Mouse (Mus musculus) cerebellum, adult (tissue): Measurements from ENCODE around the gene Gprc5c.
A peak's percentile ranks its signal among the peaks of the same experiment; 100 is the strongest.
"Not testable (repeated sequence)": the region's sequence is repeated elsewhere in the genome, so short reads cannot be mapped to it uniquely, and the experiment has no call there.

ENCODE experiments used
- ATAC-seq: cut with Nextera tagmentation; 2 replicates; pipeline ENCODE4 v1.9.2; 2017; ENCODE audit warnings: mild to moderate bottlenecking, moderate library complexity, mixed read lengths; ENCODE audit not compliant: insufficient number of reproducible peaks, low FRiP score, low TSS enrichment

Gprc5c gene

GRCm38 (mm10) chr11:114890542-114890941 lies 39.6 kb downstream of the Gprc5c start:
- ATAC-seq: no peak

- ATAC-seq: no peak
These were observed 45.1 kb downstream of the Gprc5c start for GRCm38 (mm10) chr11:114896085-114896484.

GRCm38 (mm10) chr11:114898026-114898425 lies 47.1 kb downstream of the Gprc5c start:
- no peak for ATAC-seq

- no peak for ATAC-seq
These were observed 52.3 kb downstream of the Gprc5c start for GRCm38 (mm10) chr11:114903224-114903623.

- ATAC-seq: no peak
These were observed 56.6 kb downstream of the Gprc5c start for GRCm38 (mm10) chr11:114907567-114907966.

- ATAC-seq: no peak
These were observed 57.1 kb downstream of the Gprc5c start for GRCm38 (mm10) chr11:114908086-114908485.

- ATAC-seq: not testable (repeated sequence)
These were observed 58.6 kb downstream of the Gprc5c start for GRCm38 (mm10) chr11:114909538-114909937.

- ATAC-seq: peak; percentile 66; the same call in 1 of the 2 replicates
These were observed 61.9 kb downstream of the Gprc5c start for GRCm38 (mm10) chr11:114912847-114913246.

- no peak for ATAC-seq
These were observed 64.0 kb downstream of the Gprc5c start for GRCm38 (mm10) chr11:114914978-114915377.

GRCm38 (mm10) chr11:114917120-114917519 lies 66.2 kb downstream of the Gprc5c start:
- ATAC-seq: no peak
